Mouse (Mus musculus): ENCODE data around the gene Rnf222. TPM values are rescaled to one million over a fixed set of nuclear protein-coding genes. Genes with fewer than 3 reads are reported as not detected.

Gene Rnf222
- polyA plus RNA-seq, 1 experiment from 2014 or later, result not detected

DNA sequence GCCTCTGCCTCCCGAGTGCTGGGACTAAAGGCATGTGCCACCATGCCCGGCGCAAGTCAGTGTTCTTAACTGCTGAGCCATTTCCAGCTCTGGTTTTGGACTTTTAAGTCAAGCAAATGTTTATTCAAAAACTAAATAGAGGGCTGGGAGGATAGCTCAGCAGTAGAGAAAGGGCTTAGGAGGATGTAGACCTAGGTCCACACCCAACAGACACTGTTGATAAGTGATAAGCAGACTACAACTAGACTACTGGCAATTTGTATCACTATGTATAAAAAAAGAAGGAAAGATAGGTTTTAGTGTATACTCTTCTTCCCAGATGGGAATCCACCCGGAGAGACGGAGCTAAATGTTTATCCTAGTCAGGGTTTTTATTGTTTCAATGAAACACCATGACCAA is 7.9 kb downstream of the Rnf222 start:
- Histone ChIP-seq H3K4me3 (ENCODE audit: low read depth, low read length) (no peak overlapping the region), H3K9ac (ENCODE audit: low read depth, low read length) (no peak overlapping the region), H3K4me1 (replicated peaks; ENCODE audit: control insufficient read depth, insufficient read depth, low read length) (no peaks in the 10 kb centered on the region), H3K27me3 (ENCODE audit: control insufficient read depth, insufficient read depth, low read length) (no peaks in the 10 kb centered on the region), H3K27ac (ENCODE audit: low read depth, low read length) (no peak overlapping the region), H3K9me3 (ENCODE audit: control insufficient read depth, low read length) (no peaks in the 10 kb centered on the region), H3K36me3 (ENCODE audit: control insufficient read depth, insufficient read depth, low read length) (no peaks in the 10 kb centered on the region), H3K4me2 (replicated peaks; ENCODE audit: low read depth, low read length) (no peak overlapping the region)
- ATAC-seq (ENCODE audit: low FRiP score) (no peak), DNase-seq (ENCODE audit: low spot score) (no peak)
- 96% methylated on average over 5 of the region's 5 CpGs for WGBS

DNA sequence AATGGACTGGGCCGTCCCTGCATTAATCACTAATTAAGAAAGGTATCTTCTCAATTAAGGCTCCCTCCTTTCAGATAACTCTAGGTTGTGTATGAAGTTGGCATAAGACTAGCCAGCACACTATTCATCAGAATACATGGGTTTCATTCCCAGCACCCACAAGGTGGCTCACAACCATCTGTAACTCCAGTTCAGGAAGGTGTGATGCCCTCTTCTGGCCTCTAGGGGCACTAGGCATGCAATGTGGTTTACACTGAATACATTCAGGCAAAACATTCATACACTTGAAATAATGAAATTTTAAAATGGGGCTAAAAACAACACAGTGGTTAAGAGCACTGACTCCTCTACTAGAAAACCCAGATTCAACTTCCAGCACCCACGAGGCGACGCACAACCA is 8.8 kb downstream of the Rnf222 start:
- H3K27ac ChIP-seq (ENCODE audit: low read depth, low read length), result no peak overlapping the region
- no peaks in the 10 kb centered on the region for H3K4me1 ChIP-seq (replicated peaks; ENCODE audit: control insufficient read depth, insufficient read depth, low read length)
- no peaks in the 10 kb centered on the region for H3K36me3 ChIP-seq (ENCODE audit: control insufficient read depth, insufficient read depth, low read length)
- H3K4me3 ChIP-seq (ENCODE audit: low read depth, low read length), result no peak overlapping the region
- H3K9me3 ChIP-seq (ENCODE audit: control insufficient read depth, low read length), result no peaks in the 10 kb centered on the region
- H3K9ac ChIP-seq (ENCODE audit: low read depth, low read length), result no peak overlapping the region
- H3K4me2 ChIP-seq (replicated peaks; ENCODE audit: low read depth, low read length), result no peak overlapping the region
- DNase-seq (ENCODE audit: low spot score) (peak; percentile 39), ATAC-seq (ENCODE audit: low FRiP score) (no peak)
- 49% methylated on average over 4 of the region's 4 CpGs for WGBS
- H3K27me3 ChIP-seq (ENCODE audit: control insufficient read depth, insufficient read depth, low read length), result no peaks in the 10 kb centered on the region

DNA sequence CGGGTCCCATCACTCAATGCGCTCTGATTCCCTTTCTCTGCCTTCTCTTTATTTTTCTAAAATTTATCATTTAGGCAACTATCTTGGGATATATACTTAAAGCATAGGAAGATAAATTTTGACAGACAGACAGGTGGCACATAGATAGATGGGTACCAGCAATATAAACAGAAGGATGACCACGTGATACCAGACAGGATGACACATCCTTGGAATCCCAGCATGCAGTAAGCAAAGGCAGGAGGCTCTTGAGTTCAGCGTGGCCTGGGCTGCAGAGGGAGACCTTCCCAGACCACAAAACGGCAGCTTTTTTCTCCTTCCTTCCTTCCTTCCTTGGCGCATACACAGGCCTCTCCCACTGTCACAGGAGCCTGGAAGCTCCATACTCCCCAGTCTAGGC is 9.5 kb downstream of the Rnf222 start:
- Histone ChIP-seq H3K9me3 (ENCODE audit: control insufficient read depth, low read length) (no peaks in the 10 kb centered on the region), H3K27ac (ENCODE audit: low read depth, low read length) (no peak overlapping the region), H3K36me3 (ENCODE audit: control insufficient read depth, insufficient read depth, low read length) (no peaks in the 10 kb centered on the region), H3K4me3 (ENCODE audit: low read depth, low read length) (no peak overlapping the region), H3K4me1 (replicated peaks; ENCODE audit: control insufficient read depth, insufficient read depth, low read length) (no peaks in the 10 kb centered on the region; the same call in 1 of the 2 replicates), H3K9ac (ENCODE audit: low read depth, low read length) (no peak overlapping the region), H3K4me2 (replicated peaks; ENCODE audit: low read depth, low read length) (no peak overlapping the region), H3K27me3 (ENCODE audit: control insufficient read depth, insufficient read depth, low read length) (no peaks in the 10 kb centered on the region)
- DNase-seq (ENCODE audit: low spot score) (no peak), ATAC-seq (ENCODE audit: low FRiP score) (no peak)
- 76% methylated on average over 6 of the region's 6 CpGs for WGBS

DNA sequence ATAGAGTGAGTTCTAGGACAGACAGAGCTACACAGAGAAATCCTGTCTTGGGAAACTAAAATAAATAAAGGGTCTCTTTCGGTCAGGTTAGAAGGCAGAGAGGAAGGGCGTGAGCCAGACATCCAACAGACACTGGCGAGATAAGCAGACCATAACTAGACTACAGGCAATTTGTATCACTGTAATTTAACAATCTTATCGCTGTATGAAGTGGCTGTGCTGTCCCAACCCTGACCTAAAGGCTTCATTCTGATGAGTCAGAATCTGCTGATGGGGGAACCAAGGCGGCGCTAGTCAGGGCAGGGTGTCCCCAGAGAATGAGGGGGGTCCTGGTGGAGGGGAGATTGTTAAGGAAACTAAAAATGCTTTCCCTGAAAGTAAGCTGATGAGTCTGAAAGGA is 10.4 kb downstream of the Rnf222 start:
- Histone ChIP-seq H3K4me2 (replicated peaks; ENCODE audit: low read depth, low read length) (no peak overlapping the region), H3K27ac (ENCODE audit: low read depth, low read length) (no peak overlapping the region), H3K9ac (ENCODE audit: low read depth, low read length) (no peak overlapping the region), H3K9me3 (ENCODE audit: control insufficient read depth, low read length) (no peaks in the 10 kb centered on the region), H3K36me3 (ENCODE audit: control insufficient read depth, insufficient read depth, low read length) (0 out of 2 replicates have a peak, but pooled peaks cover 2% of the 10 kb centered on the region), H3K4me1 (replicated peaks; ENCODE audit: control insufficient read depth, insufficient read depth, low read length) (no peaks in the 10 kb centered on the region; the same call in 1 of the 2 replicates), H3K27me3 (ENCODE audit: control insufficient read depth, insufficient read depth, low read length) (no peaks in the 10 kb centered on the region), H3K4me3 (ENCODE audit: low read depth, low read length) (no peak overlapping the region)
- no peak for ATAC-seq (ENCODE audit: low FRiP score)
- 95% methylated on average over 6 of the region's 6 CpGs for WGBS
- no peak for DNase-seq (ENCODE audit: low spot score)

DNA sequence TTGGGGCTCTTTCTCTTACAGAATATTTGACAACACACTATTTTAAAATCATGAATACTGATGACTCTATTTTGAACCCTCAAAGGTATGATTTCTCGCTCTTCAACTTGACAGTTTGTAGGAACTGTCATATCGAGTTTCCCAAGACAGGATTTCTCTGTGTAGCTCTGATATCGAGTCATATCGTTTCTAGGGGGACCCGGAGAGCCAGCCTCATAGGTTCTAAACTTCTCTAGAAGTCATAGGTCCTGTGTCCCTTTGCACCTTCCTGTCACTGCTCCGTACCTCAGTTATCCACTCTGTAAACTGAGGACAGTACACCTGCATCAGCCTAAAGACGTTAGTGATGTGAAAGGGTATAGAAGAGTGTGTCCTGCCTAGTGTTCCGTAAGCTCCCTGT is 11.5 kb downstream of the Rnf222 start:
- Histone ChIP-seq H3K9ac (ENCODE audit: low read depth, low read length) (no peak overlapping the region), H3K4me2 (replicated peaks; ENCODE audit: low read depth, low read length) (no peak overlapping the region), H3K36me3 (ENCODE audit: control insufficient read depth, insufficient read depth, low read length) (peaks cover 5% of the 10 kb centered on the region; the same call in 1 of the 2 replicates), H3K9me3 (ENCODE audit: control insufficient read depth, low read length) (no peaks in the 10 kb centered on the region), H3K27me3 (ENCODE audit: control insufficient read depth, insufficient read depth, low read length) (no peaks in the 10 kb centered on the region), H3K4me3 (ENCODE audit: low read depth, low read length) (no peak overlapping the region), H3K4me1 (replicated peaks; ENCODE audit: control insufficient read depth, insufficient read depth, low read length) (no peaks in the 10 kb centered on the region; the same call in 1 of the 2 replicates), H3K27ac (ENCODE audit: low read depth, low read length) (no peak overlapping the region)
- DNase-seq (ENCODE audit: low spot score), result no peak
- WGBS, result 89% methylated on average over 8 of the region's 8 CpGs
- ATAC-seq (ENCODE audit: low FRiP score), result no peak

DNA sequence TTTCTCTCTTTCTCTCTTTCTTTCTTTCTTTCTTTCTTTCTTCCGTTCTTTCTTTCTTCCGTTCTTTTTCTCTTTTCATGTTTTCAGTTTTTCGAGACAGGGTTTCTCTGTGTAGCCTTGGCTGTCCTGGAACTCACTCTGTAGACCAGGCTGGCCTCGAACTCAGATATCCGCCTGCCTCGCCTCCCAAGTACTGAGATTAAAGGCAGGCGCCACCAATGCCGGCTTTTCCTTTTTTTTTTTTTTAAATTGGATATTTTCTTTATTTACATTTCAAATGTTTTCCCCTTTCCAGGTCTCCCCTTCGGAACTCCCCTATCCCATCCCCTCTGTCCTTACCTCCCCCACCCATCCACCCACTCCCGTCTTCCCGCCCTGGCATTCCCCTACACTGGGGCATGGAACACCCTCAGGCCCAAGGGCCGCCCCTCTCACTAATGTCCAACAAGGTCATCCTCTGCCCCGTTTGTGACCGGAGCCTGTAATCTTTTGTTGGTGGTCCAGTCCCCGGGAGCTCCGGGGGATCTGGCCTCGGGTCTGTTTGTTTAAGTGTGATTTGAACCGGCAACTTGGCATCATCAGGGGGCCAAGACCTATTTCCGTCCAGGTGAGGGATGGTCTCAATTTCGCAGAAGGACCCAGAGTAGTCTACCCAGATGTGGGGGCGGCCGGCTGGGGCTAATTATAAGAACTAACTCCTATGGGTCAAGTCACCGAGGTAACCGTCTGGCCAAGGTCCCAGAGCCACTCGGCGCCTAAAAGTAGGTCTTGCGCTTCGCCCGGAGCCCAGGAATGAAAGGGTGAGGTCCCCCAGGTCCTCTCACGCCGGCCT is 12.4 kb downstream of the Rnf222 start:
- ATAC-seq (ENCODE audit: low FRiP score) (peak; percentile 53), DNase-seq (ENCODE audit: low spot score) (no peak)
- peak overlapping the region; percentile 47; the same call in 1 of the 2 replicates for H3K9ac ChIP-seq (ENCODE audit: low read depth, low read length)
- H3K4me2 ChIP-seq (replicated peaks; ENCODE audit: low read depth, low read length), result peak overlapping the region; percentile 57
- H3K4me1 ChIP-seq (replicated peaks; ENCODE audit: control insufficient read depth, insufficient read depth, low read length), result no peaks in the 10 kb centered on the region; the same call in 1 of the 2 replicates
- WGBS, result 26% methylated on average over 31 of the region's 31 CpGs
- H3K4me3 ChIP-seq (ENCODE audit: low read depth, low read length), result peak overlapping the region; percentile 88
- peaks cover 8% of the 10 kb centered on the region; the same call in 1 of the 2 replicates for H3K36me3 ChIP-seq (ENCODE audit: control insufficient read depth, insufficient read depth, low read length)
- H3K27ac ChIP-seq (ENCODE audit: low read depth, low read length), result no peak overlapping the region
- H3K27me3 ChIP-seq (ENCODE audit: control insufficient read depth, insufficient read depth, low read length), result no peaks in the 10 kb centered on the region
- H3K9me3 ChIP-seq (ENCODE audit: control insufficient read depth, low read length), result no peaks in the 10 kb centered on the region

DNA sequence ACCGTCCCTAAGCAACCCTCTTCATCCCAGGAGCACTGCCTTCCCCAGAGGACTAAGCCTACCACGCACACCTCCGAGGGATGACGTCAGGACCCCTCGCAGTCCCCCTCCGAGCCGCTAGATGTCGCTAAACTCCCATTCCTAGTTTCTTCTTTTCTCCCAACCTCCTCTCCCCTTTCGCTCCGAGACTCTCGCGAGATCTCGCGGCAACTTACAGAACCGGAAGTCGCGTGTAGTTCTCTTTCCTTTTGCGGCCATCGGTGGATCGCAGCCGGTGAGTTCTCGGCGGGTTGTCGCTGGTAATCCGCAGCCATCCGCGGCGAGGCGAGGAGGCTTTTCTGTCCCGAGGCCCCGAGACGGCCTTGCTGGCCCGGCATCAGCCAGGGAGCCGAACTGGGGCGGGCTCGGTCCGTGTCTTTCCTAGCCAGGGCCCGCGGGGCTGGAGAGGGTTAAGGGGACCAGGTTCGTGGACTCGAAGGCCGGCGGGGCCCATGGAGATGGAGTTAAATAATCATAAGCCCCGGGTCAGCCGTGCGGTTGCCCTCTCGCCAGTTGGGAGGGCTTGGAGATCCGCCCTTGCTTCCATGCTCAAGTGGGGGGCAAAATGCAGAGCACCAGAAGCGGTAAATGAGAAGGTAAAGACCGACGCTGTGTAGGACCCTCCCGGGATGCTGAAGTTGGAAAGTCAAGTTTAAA is 13.1 kb downstream of the Rnf222 start, which contains the start of gene Rpl26:
Gene Rpl26 (plus strand): TSS at position 233 of the 696 bp plus-strand sequence.
- peak within 1 kb of the TSS; percentile 62 for H3K4me2 ChIP-seq (replicated peaks; ENCODE audit: low read depth, low read length)
- peak within 1 kb of the TSS; percentile 88 for H3K27ac ChIP-seq (ENCODE audit: low read depth, low read length)
- under 1% methylated on average over 52 of the region's 52 CpGs for WGBS
- peak within 1 kb of the TSS; percentile 99 for H3K9ac ChIP-seq (ENCODE audit: low read depth, low read length)
- peaks cover 8% of the 10 kb centered on the region; the same call in 1 of the 2 replicates for H3K36me3 ChIP-seq (ENCODE audit: control insufficient read depth, insufficient read depth, low read length)
- H3K9me3 ChIP-seq (ENCODE audit: control insufficient read depth, low read length), result no peaks in the 10 kb centered on the region
- ATAC-seq (ENCODE audit: low FRiP score) (peak; percentile 94), DNase-seq (ENCODE audit: low spot score) (peak; percentile 100)
- no peaks in the 10 kb centered on the region for H3K27me3 ChIP-seq (ENCODE audit: control insufficient read depth, insufficient read depth, low read length)
- H3K4me3 ChIP-seq (ENCODE audit: low read depth, low read length), result peak within 1 kb of the TSS; percentile 88
- H3K4me1 ChIP-seq (replicated peaks; ENCODE audit: control insufficient read depth, insufficient read depth, low read length), result no peaks in the 10 kb centered on the region; the same call in 1 of the 2 replicates

DNA sequence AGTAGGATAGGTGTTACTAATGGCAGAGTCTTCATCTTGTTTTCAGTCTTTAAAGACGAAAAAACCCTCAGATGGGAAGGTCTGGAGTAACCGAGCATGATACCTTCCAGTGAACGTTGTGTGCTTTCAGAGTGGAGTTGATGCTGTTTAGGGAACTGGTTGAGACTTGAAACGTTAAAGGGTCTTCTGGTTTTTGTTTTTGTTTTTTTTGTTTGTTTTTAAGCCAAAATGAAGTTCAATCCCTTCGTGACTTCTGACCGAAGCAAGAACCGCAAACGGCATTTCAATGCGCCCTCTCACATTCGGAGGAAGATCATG is 13.7 kb downstream of the Rnf222 start:
- Histone ChIP-seq H3K9ac (ENCODE audit: low read depth, low read length) (peak overlapping the region; percentile 99), H3K9me3 (ENCODE audit: control insufficient read depth, low read length) (no peaks in the 10 kb centered on the region), H3K4me2 (replicated peaks; ENCODE audit: low read depth, low read length) (peak overlapping the region; percentile 62), H3K27me3 (ENCODE audit: control insufficient read depth, insufficient read depth, low read length) (no peaks in the 10 kb centered on the region), H3K27ac (ENCODE audit: low read depth, low read length) (0 out of 2 replicates have a peak overlapping the region, but pooled peaks have one; percentile 88), H3K4me1 (replicated peaks; ENCODE audit: control insufficient read depth, insufficient read depth, low read length) (no peaks in the 10 kb centered on the region; the same call in 1 of the 2 replicates), H3K36me3 (ENCODE audit: control insufficient read depth, insufficient read depth, low read length) (peaks cover 8% of the 10 kb centered on the region; the same call in 1 of the 2 replicates), H3K4me3 (ENCODE audit: low read depth, low read length) (peak overlapping the region; percentile 88)
- 3% methylated on average over 10 of the region's 10 CpGs for WGBS
- no peak for DNase-seq (ENCODE audit: low spot score)
- ATAC-seq (ENCODE audit: low FRiP score), result no peak
